Mouse (Mus musculus): Measurements from ENCODE around the gene Eif3a. TPM values are rescaled to one million over a fixed set of nuclear protein-coding genes. Genes with fewer than 3 reads are reported as not detected.

Gene Eif3a
- polyA plus RNA-seq, 1 experiment from 2014 or later = 178 TPM

DNA sequence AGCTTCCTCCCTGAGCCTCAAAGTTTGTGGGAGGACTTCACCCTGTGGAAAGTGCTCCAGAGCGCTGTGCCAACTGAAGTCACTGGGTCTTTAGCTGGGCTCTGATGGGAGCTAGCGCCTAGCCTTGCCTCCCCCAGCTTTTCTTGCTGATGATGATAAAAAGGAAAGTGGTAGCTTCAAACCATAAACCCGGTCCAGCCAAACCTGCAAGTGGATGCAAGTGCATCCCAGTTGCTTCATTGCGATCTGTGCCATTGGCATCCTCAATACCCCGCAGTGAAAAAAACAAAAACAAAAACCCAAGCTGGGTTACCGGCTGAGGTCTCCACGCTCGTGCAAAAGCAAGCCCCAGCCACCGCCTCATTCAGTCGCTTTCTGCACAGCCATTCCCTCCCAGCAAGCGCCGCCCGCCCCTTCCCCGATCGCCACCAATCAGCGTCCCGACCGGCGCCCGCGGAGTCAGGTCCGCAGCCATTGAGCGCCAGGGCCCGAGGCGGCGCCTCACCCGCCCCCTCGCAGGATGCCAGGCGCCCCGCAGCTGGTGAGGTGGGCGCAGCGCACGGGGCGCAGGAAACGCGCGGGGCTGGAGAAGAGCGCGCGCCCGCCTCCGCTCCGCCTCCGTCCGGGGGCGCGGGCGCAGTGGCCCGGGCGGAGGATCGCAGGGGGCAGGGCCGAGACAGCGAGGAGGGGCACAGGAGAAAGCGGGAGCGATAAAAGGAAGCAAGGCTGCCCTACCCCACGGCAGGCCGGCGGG lies 34.8 kb downstream of the Eif3a start, which contains the start of gene Nanos1:
TSS of gene Nanos1 (plus strand) at position 550 of the 754 bp plus-strand sequence.
- no peaks in the 10 kb centered on the region; the same call in 1 of the 2 replicates for H3K36me3 ChIP-seq (ENCODE audit: control insufficient read depth, insufficient read depth, low read length)
- H3K27ac ChIP-seq (ENCODE audit: low read depth, low read length) = peak within 1 kb of the TSS; percentile 59
- ATAC-seq (replicated peaks; ENCODE audit: low FRiP score) = peak; percentile 93
- peak; percentile 96 for DNase-seq (ENCODE audit: low spot score)
- no peaks in the 10 kb centered on the region; the same call in 1 of the 2 replicates for H3K4me1 ChIP-seq (replicated peaks; ENCODE audit: control insufficient read depth, insufficient read depth, low read length)
- H3K27me3 ChIP-seq (ENCODE audit: control insufficient read depth, insufficient read depth, low read length) = peaks cover 3% of the 10 kb centered on the region; the same call in 1 of the 2 replicates
- WGBS = under 1% methylated on average over 54 of the region's 58 CpGs
- H3K9me3 ChIP-seq (ENCODE audit: control insufficient read depth, low read length) = no peaks in the 10 kb centered on the region
- H3K9ac ChIP-seq (ENCODE audit: low read length) = peak within 1 kb of the TSS; percentile 67
- H3K4me3 ChIP-seq (ENCODE audit: low read depth, low read length) = peak within 1 kb of the TSS; percentile 74
- peak within 1 kb of the TSS; percentile 100 for H3K4me2 ChIP-seq (ENCODE audit: low read depth, low read length, severe bottlenecking)

DNA sequence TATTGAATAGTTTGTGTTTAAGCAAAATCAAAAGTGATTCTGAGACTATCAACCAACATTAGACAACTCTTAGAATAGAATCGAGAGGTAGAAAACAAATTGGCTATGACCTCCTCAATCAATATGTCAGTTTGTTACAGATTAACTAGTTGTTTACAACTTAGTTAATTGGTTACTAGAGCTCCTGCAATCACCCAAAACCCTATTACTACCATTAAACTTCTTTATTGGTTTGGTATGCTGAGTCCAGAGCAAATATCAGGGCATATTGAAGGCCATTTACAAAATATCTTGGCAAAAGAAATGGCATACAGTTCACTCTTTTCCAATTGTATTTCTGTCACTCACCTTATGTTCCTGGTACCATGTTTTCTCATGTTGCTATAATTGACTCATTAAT lies 42.7 kb downstream of the Eif3a start:
- no peak overlapping the region for H3K4me3 ChIP-seq (ENCODE audit: low read depth, low read length)
- WGBS = 86% methylated on average over 1 of the region's 1 CpGs
- DNase-seq (ENCODE audit: low spot score) = no peak

DNA sequence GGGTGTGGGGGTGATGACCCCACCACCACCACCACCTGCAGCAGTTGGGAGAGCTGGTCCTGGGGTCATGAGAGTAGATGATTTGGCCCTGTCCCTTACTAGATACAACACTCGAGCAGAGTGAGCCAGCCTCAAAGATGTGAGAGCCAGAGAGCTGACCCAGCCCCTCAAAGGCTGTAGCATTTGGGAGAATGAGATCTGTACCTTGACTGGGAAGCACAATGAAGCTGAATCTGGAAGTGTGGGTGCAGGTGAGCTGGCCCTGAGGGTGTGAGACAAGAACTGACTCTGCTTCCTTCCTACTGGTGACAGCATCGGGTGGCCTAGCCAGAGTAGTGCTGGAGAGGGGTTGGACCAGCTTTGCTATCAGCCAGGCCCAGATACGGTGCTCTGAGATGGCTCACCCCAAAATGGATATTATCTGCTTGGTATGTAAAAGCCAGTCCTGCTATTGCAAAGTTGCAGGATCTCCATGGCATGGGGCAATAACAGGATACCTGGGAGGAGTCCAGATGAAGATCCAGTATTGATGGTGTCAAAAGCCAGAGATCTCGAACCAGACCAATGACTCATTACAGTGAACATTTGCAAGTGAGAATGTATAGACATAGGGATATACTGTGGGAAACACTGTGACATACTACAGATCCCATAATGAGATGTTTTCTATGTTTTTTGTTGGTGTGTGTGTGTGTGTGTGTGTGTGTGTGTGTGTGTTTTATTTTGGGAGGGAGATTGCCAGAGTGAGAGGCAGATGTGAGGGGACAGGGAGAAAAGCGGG lies 46.5 kb downstream of the Eif3a start:
- no peak overlapping the region for H3K4me3 ChIP-seq (ENCODE audit: low read depth, low read length)
- H3K27ac ChIP-seq (ENCODE audit: low read depth, low read length) = no peak overlapping the region
- WGBS = 84% methylated on average over 5 of the region's 5 CpGs
- no peaks in the 10 kb centered on the region for H3K36me3 ChIP-seq (ENCODE audit: control insufficient read depth, insufficient read depth, low read length)
- no peak overlapping the region for H3K4me2 ChIP-seq (ENCODE audit: low read depth, low read length, severe bottlenecking)
- H3K4me1 ChIP-seq (replicated peaks; ENCODE audit: control insufficient read depth, insufficient read depth, low read length) = no peaks in the 10 kb centered on the region
- no peaks in the 10 kb centered on the region for H3K27me3 ChIP-seq (ENCODE audit: control insufficient read depth, insufficient read depth, low read length)
- ATAC-seq (replicated peaks; ENCODE audit: low FRiP score) = no peak
- H3K9ac ChIP-seq (ENCODE audit: low read length) = no peak overlapping the region
- DNase-seq (ENCODE audit: low spot score) = no peak
- H3K9me3 ChIP-seq (ENCODE audit: control insufficient read depth, low read length) = no peaks in the 10 kb centered on the region

More for the DNA sequence above, 42.7 kb downstream of the Eif3a start:
- Histone ChIP-seq H3K9ac (ENCODE audit: low read length) (no peak overlapping the region), H3K27ac (ENCODE audit: low read depth, low read length) (no peak overlapping the region), H3K4me1 (replicated peaks; ENCODE audit: control insufficient read depth, insufficient read depth, low read length) (no peaks in the 10 kb centered on the region), H3K4me2 (ENCODE audit: low read depth, low read length, severe bottlenecking) (no peak overlapping the region), H3K36me3 (ENCODE audit: control insufficient read depth, insufficient read depth, low read length) (no peaks in the 10 kb centered on the region), H3K27me3 (ENCODE audit: control insufficient read depth, insufficient read depth, low read length) (no peaks in the 10 kb centered on the region), H3K9me3 (ENCODE audit: control insufficient read depth, low read length) (no peaks in the 10 kb centered on the region)
- ATAC-seq (replicated peaks; ENCODE audit: low FRiP score) = no peak

DNA sequence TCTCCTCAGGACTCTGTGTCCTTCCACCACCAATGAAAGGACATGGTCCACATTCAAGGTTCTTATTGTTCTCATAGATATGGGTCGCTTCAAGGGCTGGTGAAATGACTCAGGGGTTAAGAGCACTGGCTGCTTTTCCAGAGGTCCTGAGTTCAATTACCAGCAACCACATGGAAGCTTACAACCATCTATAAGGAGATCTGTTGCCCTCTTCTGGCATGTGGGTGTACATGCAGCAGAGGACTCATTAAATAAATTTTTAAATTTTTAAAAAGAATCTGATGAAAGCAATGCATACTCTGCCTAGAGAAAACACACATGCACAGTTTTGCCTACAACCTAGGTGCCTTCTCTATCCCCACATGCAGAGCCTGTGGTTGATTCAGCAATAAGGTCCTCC lies 49.9 kb downstream of the Eif3a start:
- Histone ChIP-seq H3K27ac (ENCODE audit: low read depth, low read length) (no peak overlapping the region), H3K27me3 (ENCODE audit: control insufficient read depth, insufficient read depth, low read length) (no peaks in the 10 kb centered on the region), H3K9me3 (ENCODE audit: control insufficient read depth, low read length) (no peaks in the 10 kb centered on the region), H3K4me3 (ENCODE audit: low read depth, low read length) (no peak overlapping the region), H3K36me3 (ENCODE audit: control insufficient read depth, insufficient read depth, low read length) (no peaks in the 10 kb centered on the region), H3K4me1 (replicated peaks; ENCODE audit: control insufficient read depth, insufficient read depth, low read length) (no peaks in the 10 kb centered on the region), H3K4me2 (ENCODE audit: low read depth, low read length, severe bottlenecking) (no peak overlapping the region), H3K9ac (ENCODE audit: low read length) (no peak overlapping the region)
- ATAC-seq (replicated peaks; ENCODE audit: low FRiP score) (no peak), DNase-seq (ENCODE audit: low spot score) (no peak)
- 52% methylated on average over 1 of the region's 1 CpGs for WGBS

DNA sequence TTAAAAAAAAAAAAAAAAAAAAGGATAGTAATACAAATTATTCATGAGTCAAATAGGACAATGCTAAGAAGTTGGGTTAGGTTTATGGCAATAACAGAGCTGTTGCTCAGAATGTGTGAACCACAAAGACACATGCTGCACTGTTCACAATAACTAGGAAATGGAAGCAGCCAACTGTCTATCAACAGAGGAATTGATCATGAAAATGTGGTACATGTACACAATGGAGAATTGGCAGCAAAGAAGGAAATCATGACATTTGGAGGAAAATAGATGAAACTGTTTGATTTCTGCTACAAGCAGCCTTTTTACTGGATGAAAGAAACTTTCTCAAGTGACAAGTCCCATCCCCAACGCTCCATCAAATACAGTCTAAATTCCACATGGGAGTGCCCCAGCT lies 58.5 kb downstream of the Eif3a start:
- Histone ChIP-seq H3K9me3 (ENCODE audit: control insufficient read depth, low read length) (no peaks in the 10 kb centered on the region), H3K36me3 (ENCODE audit: control insufficient read depth, insufficient read depth, low read length) (no peaks in the 10 kb centered on the region), H3K27me3 (ENCODE audit: control insufficient read depth, insufficient read depth, low read length) (no peaks in the 10 kb centered on the region), H3K4me1 (replicated peaks; ENCODE audit: control insufficient read depth, insufficient read depth, low read length) (no peaks in the 10 kb centered on the region), H3K9ac (ENCODE audit: low read length) (no peak overlapping the region), H3K27ac (ENCODE audit: low read depth, low read length) (no peak overlapping the region), H3K4me2 (ENCODE audit: low read depth, low read length, severe bottlenecking) (no peak overlapping the region), H3K4me3 (ENCODE audit: low read depth, low read length) (no peak overlapping the region)
- no peak for DNase-seq (ENCODE audit: low spot score)
- 68% methylated on average over 1 of the region's 1 CpGs for WGBS
- ATAC-seq (replicated peaks; ENCODE audit: low FRiP score) = no peak

GRCm38 (mm10) chr19:60731299-60731698 lies 59.2 kb downstream of the Eif3a start:
- Histone ChIP-seq H3K27ac (ENCODE audit: low read depth, low read length) (no peak overlapping the region), H3K9me3 (ENCODE audit: control insufficient read depth, low read length) (no peaks in the 10 kb centered on the region), H3K27me3 (ENCODE audit: control insufficient read depth, insufficient read depth, low read length) (no peaks in the 10 kb centered on the region), H3K4me2 (ENCODE audit: low read depth, low read length, severe bottlenecking) (no peak overlapping the region), H3K36me3 (ENCODE audit: control insufficient read depth, insufficient read depth, low read length) (no peaks in the 10 kb centered on the region), H3K4me1 (replicated peaks; ENCODE audit: control insufficient read depth, insufficient read depth, low read length) (no peaks in the 10 kb centered on the region), H3K4me3 (ENCODE audit: low read depth, low read length) (no peak overlapping the region), H3K9ac (ENCODE audit: low read length) (no peak overlapping the region)
- WGBS = 87% methylated on average over 1 of the region's 1 CpGs
- no peak for ATAC-seq (replicated peaks; ENCODE audit: low FRiP score)
- DNase-seq (ENCODE audit: low spot score) = no peak

GRCm38 (mm10) chr19:60730281-60730852 lies 60.1 kb downstream of the Eif3a start:
- Histone ChIP-seq H3K9me3 (ENCODE audit: control insufficient read depth, low read length) (no peaks in the 10 kb centered on the region), H3K4me1 (replicated peaks; ENCODE audit: control insufficient read depth, insufficient read depth, low read length) (no peaks in the 10 kb centered on the region), H3K9ac (ENCODE audit: low read length) (no peak overlapping the region), H3K27ac (ENCODE audit: low read depth, low read length) (no peak overlapping the region), H3K36me3 (ENCODE audit: control insufficient read depth, insufficient read depth, low read length) (no peaks in the 10 kb centered on the region), H3K4me2 (ENCODE audit: low read depth, low read length, severe bottlenecking) (no peak overlapping the region), H3K27me3 (ENCODE audit: control insufficient read depth, insufficient read depth, low read length) (no peaks in the 10 kb centered on the region), H3K4me3 (ENCODE audit: low read depth, low read length) (no peak overlapping the region)
- WGBS = 55% methylated on average over 2 of the region's 2 CpGs
- ATAC-seq (replicated peaks; ENCODE audit: low FRiP score) (no peak), DNase-seq (ENCODE audit: low spot score) (peak; percentile 56)

- Histone ChIP-seq H3K36me3 (ENCODE audit: control insufficient read depth, insufficient read depth, low read length) (no peaks in the 10 kb centered on the region), H3K4me2 (ENCODE audit: low read depth, low read length, severe bottlenecking) (no peak overlapping the region), H3K27me3 (ENCODE audit: control insufficient read depth, insufficient read depth, low read length) (no peaks in the 10 kb centered on the region), H3K27ac (ENCODE audit: low read depth, low read length) (no peak overlapping the region), H3K4me1 (replicated peaks; ENCODE audit: control insufficient read depth, insufficient read depth, low read length) (no peaks in the 10 kb centered on the region), H3K9me3 (ENCODE audit: control insufficient read depth, low read length) (no peaks in the 10 kb centered on the region), H3K4me3 (ENCODE audit: low read depth, low read length) (no peak overlapping the region), H3K9ac (ENCODE audit: low read length) (no peak overlapping the region)
- no peak for DNase-seq (ENCODE audit: low spot score)
- no peak for ATAC-seq (replicated peaks; ENCODE audit: low FRiP score)
- WGBS = 94% methylated on average over 2 of the region's 2 CpGs
Observed at GRCm38 (mm10) chr19:60716381-60716780, 74.1 kb downstream of the Eif3a start.
